In the genomic region with DNA sequence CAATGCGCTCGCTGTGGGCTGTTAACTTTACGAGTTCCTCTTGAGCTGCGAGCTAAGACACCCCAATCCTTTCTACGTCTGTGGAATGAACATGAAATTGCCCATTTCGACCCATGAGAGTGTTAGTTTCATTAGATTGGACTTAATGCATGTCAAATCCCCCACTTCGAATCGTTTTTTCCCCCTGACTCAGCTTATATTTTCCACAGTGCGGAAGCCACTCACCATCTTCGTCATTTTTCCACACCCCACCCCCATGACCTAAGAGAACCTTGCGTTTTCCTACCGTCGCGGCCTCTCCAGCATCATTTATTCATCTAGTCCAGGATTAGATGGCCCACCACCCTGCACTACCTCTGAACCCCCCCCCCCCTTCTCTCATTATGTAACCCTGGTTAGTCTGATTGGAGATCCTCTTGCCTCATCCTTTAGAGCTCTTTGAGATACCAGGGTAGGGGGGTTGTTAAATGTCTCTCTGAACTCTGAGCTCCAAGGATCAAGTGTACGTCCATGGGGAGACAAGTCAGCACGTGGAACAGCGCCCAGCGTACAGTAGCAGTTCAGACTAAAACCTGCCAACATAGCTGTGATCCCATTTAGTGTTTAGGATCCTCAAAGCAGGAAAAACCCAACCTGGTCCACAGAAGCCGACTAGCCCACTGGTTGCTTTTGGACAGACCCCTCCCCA, we compare ENCODE assay signal across 8 mouse cellular contexts. TPM values are rescaled to one million over a fixed set of nuclear protein-coding genes. Genes with fewer than 3 reads are reported as not detected.
DNase-seq lines count a peak whose midpoint lies in the region; ATAC-seq and TF ChIP-seq lines count a peak whose summit lies in the region.

No protein-coding gene starts in this region.

- 18% methylated on average over 19 of the region's 19 CpGs for WGBS in embryonic facial prominence, embryonic 14.5 days
- 18% methylated on average over 19 of the region's 19 CpGs for WGBS in hindbrain, postnatal 0 days

- intact Hi-C loops in left cerebral cortex, postnatal 4 days (cut with DNase I), result no loop called here

- no peak for DNase-seq in layer of hippocampus, adult 2 months (ENCODE audit: low spot score in 2 of 2)
- DNase-seq in layer of hippocampus, adult 9-11 months, result no peak
- DNase-seq in embryonic facial prominence, embryonic 14.5 days (ENCODE audit: low spot score), result no peak
- DNase-seq in hindbrain, postnatal 0 days (ENCODE audit: low spot score), result peak; percentile 17
- no peak for DNase-seq in left cerebral cortex, postnatal 4 days
- no peak for DNase-seq in right cerebral cortex, adult 2 months (ENCODE audit: low spot score in 2 of 2)
- no peak for DNase-seq in urinary bladder, adult 18-20 months (ENCODE audit: low spot score in 2 of 2)

- peak overlapping the region; percentile 66 for H3K4me2 ChIP-seq in embryonic facial prominence, embryonic 14.5 days (ENCODE audit: low read depth, low read length)
- peak overlapping the region; percentile 83 for H3K4me2 ChIP-seq in hindbrain, postnatal 0 days (ENCODE audit: low read depth, low read length)

- no peaks in the 10 kb centered on the region for H3K9me3 ChIP-seq in embryonic facial prominence, embryonic 14.5 days (ENCODE audit: control insufficient read depth, low read length)
- H3K9me3 ChIP-seq in hindbrain, postnatal 0 days (ENCODE audit: low read length), result no peaks in the 10 kb centered on the region

- ATAC-seq in embryonic facial prominence, embryonic 14.5 days (ENCODE audit: low read depth), result no peak
- no peak for ATAC-seq in hindbrain, postnatal 0 days
- peak; percentile 29 for ATAC-seq in megakaryocyte, adult 5-6 weeks (ENCODE audit: poor library complexity, severe bottlenecking)

- H3K27ac ChIP-seq in layer of hippocampus, adult 2 months, result peak overlapping the region; percentile 82
- H3K27ac ChIP-seq in embryonic facial prominence, embryonic 14.5 days (replicated peaks; ENCODE audit: low read depth, low read length), result peak overlapping the region; percentile 81
- H3K27ac ChIP-seq in hindbrain, postnatal 0 days, result peak overlapping the region; percentile 80

- TF ChIP-seq CTCF in layer of hippocampus, adult 2 months (conservative IDR thresholded peaks at IDR 0.05), result no peak
- no peak for TF ChIP-seq CTCF in hindbrain, postnatal 0 days (IDR thresholded peaks at IDR 0.05; ENCODE audit: low read depth)

- H3K9ac ChIP-seq in embryonic facial prominence, embryonic 14.5 days (ENCODE audit: low read depth, low read length), result peak overlapping the region; percentile 69
- peak overlapping the region; percentile 49 for H3K9ac ChIP-seq in hindbrain, postnatal 0 days (replicated peaks; ENCODE audit: low read length)

- no peaks in the 10 kb centered on the region for H3K27me3 ChIP-seq in embryonic facial prominence, embryonic 14.5 days (replicated peaks; ENCODE audit: control insufficient read depth, insufficient read depth, low read length)
- no peaks in the 10 kb centered on the region for H3K27me3 ChIP-seq in hindbrain, postnatal 0 days (ENCODE audit: insufficient read depth, low read length)

- H3K4me3 ChIP-seq in layer of hippocampus, adult 2 months, result peak overlapping the region; percentile 65
- peak overlapping the region; percentile 93 for H3K4me3 ChIP-seq in embryonic facial prominence, embryonic 14.5 days (ENCODE audit: low read depth, low read length)
- peak overlapping the region; percentile 91 for H3K4me3 ChIP-seq in hindbrain, postnatal 0 days (ENCODE audit: low read length)

- H3K36me3 ChIP-seq in embryonic facial prominence, embryonic 14.5 days (ENCODE audit: control insufficient read depth, insufficient read depth, low read length), result peaks cover 24% of the 10 kb centered on the region; the same call in 1 of the 2 replicates
- H3K36me3 ChIP-seq in hindbrain, postnatal 0 days (ENCODE audit: insufficient read depth, low read length), result no peaks in the 10 kb centered on the region

- H3K4me1 ChIP-seq in embryonic facial prominence, embryonic 14.5 days (ENCODE audit: control insufficient read depth, insufficient read depth, low read length), result peaks cover 10% of the 10 kb centered on the region
- peaks cover 11% of the 10 kb centered on the region; the same call in 1 of the 2 replicates for H3K4me1 ChIP-seq in hindbrain, postnatal 0 days (ENCODE audit: insufficient read depth, low read length)

RNA-seq across cellular contexts. Expression of a gene that starts 0.8 kb away (rescaled TPM):
- 10 to 100 TPM; 18.0 to 19.3 TPM for total RNA-seq in layer of hippocampus, adult 2 months (2021)
- polyA plus RNA-seq in embryonic facial prominence, embryonic 14.5 days (2014; fragmentation: Nextera tagmentation; extraction: Ambion mirVana), result 11.0 and 12.4 TPM in 2 replicates
- 44.1 and 50.6 TPM in 2 replicates for total RNA-seq in hindbrain, postnatal 0 days (2014; rRNA removed)
- polyA plus RNA-seq in hindbrain, postnatal 0 days (2015; fragmentation: Nextera tagmentation; extraction: Ambion mirVana), result 11.0 and 11.3 TPM in 2 replicates
- total RNA-seq in megakaryocyte, adult 5-6 weeks (2015), result 6.2 and 6.5 TPM in 2 replicates
- total RNA-seq in megakaryocyte, adult 5-6 weeks (2017), result 8.9 and 9.4 TPM in 2 replicates
- total RNA-seq in left cerebral cortex, postnatal 4 days (2021), result 10 to 100 TPM; 22.9 to 23.3 TPM

RNA-seq across cellular contexts. Expression of a gene that starts 11.8 kb away (rescaled TPM):
- 100 to 1,000 TPM; 143 to 146 TPM for total RNA-seq in layer of hippocampus, adult 2 months (2021)
- polyA plus RNA-seq in embryonic facial prominence, embryonic 14.5 days (2014; fragmentation: Nextera tagmentation; extraction: Ambion mirVana), result 371 and 387 TPM in 2 replicates
- total RNA-seq in hindbrain, postnatal 0 days (2014; rRNA removed), result 69.4 and 79.5 TPM in 2 replicates
- 318 and 325 TPM in 2 replicates for polyA plus RNA-seq in hindbrain, postnatal 0 days (2015; fragmentation: Nextera tagmentation; extraction: Ambion mirVana)
- total RNA-seq in megakaryocyte, adult 5-6 weeks (2015), result 169 and 188 TPM in 2 replicates
- total RNA-seq in megakaryocyte, adult 5-6 weeks (2017), result 99.7 and 113 TPM in 2 replicates
- 100 to 1,000 TPM; 105 to 120 TPM for total RNA-seq in left cerebral cortex, postnatal 4 days (2021)

RNA-seq across cellular contexts. Expression of a gene that starts 19.4 kb away (rescaled TPM):
- total RNA-seq in layer of hippocampus, adult 2 months (2021), result 10 to 100 TPM; 19.0 to 21.9 TPM
- 50.3 and 56.7 TPM in 2 replicates for polyA plus RNA-seq in embryonic facial prominence, embryonic 14.5 days (2014; fragmentation: Nextera tagmentation; extraction: Ambion mirVana)
- 46.1 and 71.6 TPM in 2 replicates for total RNA-seq in hindbrain, postnatal 0 days (2014; rRNA removed)
- 41.6 and 44.7 TPM in 2 replicates for polyA plus RNA-seq in hindbrain, postnatal 0 days (2015; fragmentation: Nextera tagmentation; extraction: Ambion mirVana)
- 11.6 and 13.5 TPM in 2 replicates for total RNA-seq in megakaryocyte, adult 5-6 weeks (2015)
- total RNA-seq in megakaryocyte, adult 5-6 weeks (2017), result 4.0 and 4.9 TPM in 2 replicates
- total RNA-seq in left cerebral cortex, postnatal 4 days (2021), result 10 to 100 TPM; 25.1 to 26.4 TPM

RNA-seq across cellular contexts. Expression of a gene that starts 32.5 kb away (rescaled TPM):
- total RNA-seq in layer of hippocampus, adult 2 months (2021), result 10 to 100 TPM; 31.9 to 35.9 TPM
- polyA plus RNA-seq in embryonic facial prominence, embryonic 14.5 days (2014; fragmentation: Nextera tagmentation; extraction: Ambion mirVana), result 18.4 and 19.6 TPM in 2 replicates
- total RNA-seq in hindbrain, postnatal 0 days (2014; rRNA removed), result 6.0 and 7.5 TPM in 2 replicates
- polyA plus RNA-seq in hindbrain, postnatal 0 days (2015; fragmentation: Nextera tagmentation; extraction: Ambion mirVana), result 12.4 and 12.9 TPM in 2 replicates
- total RNA-seq in megakaryocyte, adult 5-6 weeks (2015), result 18.7 and 22.8 TPM in 2 replicates
- 17.8 and 22.5 TPM in 2 replicates for total RNA-seq in megakaryocyte, adult 5-6 weeks (2017)
- total RNA-seq in left cerebral cortex, postnatal 4 days (2021), result 10 to 100 TPM; 19.7 to 23.5 TPM

RNA-seq across cellular contexts. Expression of a gene that starts 52.7 kb away (rescaled TPM):
- total RNA-seq in layer of hippocampus, adult 2 months (2021), result 1 to 10 TPM; 2.6 to 5.0 TPM
- polyA plus RNA-seq in embryonic facial prominence, embryonic 14.5 days (2014; fragmentation: Nextera tagmentation; extraction: Ambion mirVana), result 3.0 and 4.5 TPM in 2 replicates
- 2.3 and 3.2 TPM in 2 replicates for total RNA-seq in hindbrain, postnatal 0 days (2014; rRNA removed)
- polyA plus RNA-seq in hindbrain, postnatal 0 days (2015; fragmentation: Nextera tagmentation; extraction: Ambion mirVana), result 11.5 and 15.5 TPM in 2 replicates
- not detected in 2 replicates for total RNA-seq in megakaryocyte, adult 5-6 weeks (2015)
- total RNA-seq in megakaryocyte, adult 5-6 weeks (2017), result not detected in 2 replicates
- total RNA-seq in left cerebral cortex, postnatal 4 days (2021), result 10 to 100 TPM in 1 of 2 experiments, 1 to 10 TPM in 1; 8.1 to 11.4 TPM
